Mouse (Mus musculus) testis, adult 10 weeks (tissue): ENCODE data around the gene Hoxa7. TPM values are rescaled to one million over a fixed set of nuclear protein-coding genes. Genes with fewer than 3 reads are reported as not detected.

Experiments used
- polyA plus RNA-seq: library from polyadenylated mRNA; stranded (reverse); fragments of 350-450 nt; fragmentation: Illumina TruSeq; extraction: RNeasy Lipid Tissue Mini Kit (QIAGEN cat#74804); gene quantifications from one replicate; pipeline ENCODE4 v1.2.3, GENCODE M21; 2014; ENCODE audit warnings: low read depth, low replicate concordance

Gene Hoxa7
- polyA plus RNA-seq: 0.59 TPM

GRCm38 (mm10) chr6:52221337-52221992 is at the start of gene Hoxa7:
TSS of gene Hoxa7 (minus strand) at chr6:52221854.

GRCm38 (mm10) chr6:52260654-52261575 is 39.3 kb upstream of the Hoxa7 start, which contains the start of gene Hoxa13:
TSS of gene Hoxa13 (minus strand) at chr6:52260880.

GRCm38 (mm10) chr6:52245757-52246142 is 24.1 kb upstream of the Hoxa7 start, which contains the start of gene Hoxa11:
TSS of gene Hoxa11 (minus strand) at chr6:52245810.

GRCm38 (mm10) chr6:52240389-52241000 is 18.8 kb upstream of the Hoxa7 start, which contains the start of gene Hoxa10:
TSS of gene Hoxa10 (minus strand) at chr6:52240854.

GRCm38 (mm10) chr6:52230516-52231165 is 9.0 kb upstream of the Hoxa7 start, which contains the start of gene Hoxa9:
TSS of gene Hoxa9 (minus strand) at chr6:52231089.

GRCm38 (mm10) chr6:52213119-52213986 is 8.3 kb downstream of the Hoxa7 start, which contains the start of the genes Hoxa3 and Gm28308:
TSS of gene Hoxa3 (minus strand) at chr6:52213336.
TSS of gene Gm28308 (minus strand) at chr6:52213339.

GRCm38 (mm10) chr6:52208072-52208867 is 13.4 kb downstream of the Hoxa7 start, which contains the start of gene Hoxa6:
TSS of gene Hoxa6 (minus strand) at chr6:52208722.

GRCm38 (mm10) chr6:52204050-52204752 is 17.5 kb downstream of the Hoxa7 start, which contains the start of gene Hoxa5:
TSS of gene Hoxa5 (minus strand) at chr6:52204587.

GRCm38 (mm10) chr6:52190906-52191810 is 30.5 kb downstream of the Hoxa7 start, which contains the start of gene Hoxa4:
TSS of gene Hoxa4 (minus strand) at chr6:52191753.

GRCm38 (mm10) chr6:52177061-52177735 is 44.5 kb downstream of the Hoxa7 start, which contains the start of gene 5730596B20Rik:
TSS of gene 5730596B20Rik (plus strand) at chr6:52177498.

GRCm38 (mm10) chr6:52164626-52165440 is 56.8 kb downstream of the Hoxa7 start, which contains the start of gene Hoxa2:
TSS of gene Hoxa2 (minus strand) at chr6:52164831.

Other genes with a start within 250 kb of the Hoxa7 start
- 33.6 TPM for gene Skap2, start 209.3 kb downstream of the Hoxa7 start, polyA plus RNA-seq
- 0.13 TPM for gene Hoxa1, start 63.5 kb downstream of the Hoxa7 start, polyA plus RNA-seq
- gene Hoxa2, start 57.0 kb downstream of the Hoxa7 start, polyA plus RNA-seq: not detected
- gene 5730596B20Rik, start 44.4 kb downstream of the Hoxa7 start, polyA plus RNA-seq: not detected
- gene Hoxa4, start 30.1 kb downstream of the Hoxa7 start, polyA plus RNA-seq: 51.6 TPM
- 0.28 TPM for gene Hoxa5, start 17.3 kb downstream of the Hoxa7 start, polyA plus RNA-seq
- gene Hoxa6, start 13.1 kb downstream of the Hoxa7 start, polyA plus RNA-seq: not detected
- 2.9 TPM for gene Hoxa3, start 8.5 kb downstream of the Hoxa7 start, polyA plus RNA-seq
- not detected for gene Gm28308, start 8.5 kb downstream of the Hoxa7 start, polyA plus RNA-seq
- 0.43 TPM for gene Hoxa9, start 9.2 kb upstream of the Hoxa7 start, polyA plus RNA-seq
- not detected for gene Hoxa10, start 19.0 kb upstream of the Hoxa7 start, polyA plus RNA-seq
- not detected for gene Hoxa11, start 24.0 kb upstream of the Hoxa7 start, polyA plus RNA-seq
- not detected for gene Hoxa13, start 39.0 kb upstream of the Hoxa7 start, polyA plus RNA-seq
- gene Evx1, start 91.6 kb upstream of the Hoxa7 start, polyA plus RNA-seq: not detected